Mouse (Mus musculus) mesoderm, embryonic 11.5 days (tissue): ENCODE results near the gene Gas6.

Experiments
- DNase-seq: peaks from one replicate; pipeline ENCODE4 v3.0.0-alpha.2; 2012; ENCODE audit warnings: low read depth, low spot score

Gas6 gene

GRCm38 (mm10) chr8:13493858-13494631 is at the start of gene Gas6:
TSS of gene Gas6 (minus strand) at chr8:13494490.
- peak; percentile 62 for DNase-seq

DNA sequence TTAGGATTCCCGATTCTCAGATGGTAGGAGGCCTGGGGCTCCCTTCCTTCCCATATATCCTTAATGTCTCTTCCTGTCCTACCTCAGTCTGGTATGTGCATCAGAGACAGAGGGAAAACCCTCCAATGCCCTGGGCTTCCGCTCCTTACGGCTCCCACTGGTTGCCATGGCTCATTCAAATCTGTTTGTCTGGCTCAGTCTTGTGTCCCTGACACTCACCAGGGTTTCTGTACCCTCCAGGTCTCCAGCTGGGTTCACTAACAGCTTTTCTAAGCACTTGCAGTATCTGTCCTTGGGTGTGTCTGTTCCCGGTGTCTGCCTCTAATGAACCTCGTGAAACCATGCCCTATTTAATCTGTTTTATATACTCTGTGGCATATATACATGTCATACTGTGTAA is 47.2 kb upstream of the Gas6 start:
- DNase-seq = no peak

GRCm38 (mm10) chr8:13540122-13540521 is 45.8 kb upstream of the Gas6 start:
- no peak for DNase-seq

- DNase-seq = no peak
Measured at GRCm38 (mm10) chr8:13538821-13539220, 44.5 kb upstream of the Gas6 start.

GRCm38 (mm10) chr8:13537102-13537501 is 42.8 kb upstream of the Gas6 start:
- DNase-seq = no peak

DNA sequence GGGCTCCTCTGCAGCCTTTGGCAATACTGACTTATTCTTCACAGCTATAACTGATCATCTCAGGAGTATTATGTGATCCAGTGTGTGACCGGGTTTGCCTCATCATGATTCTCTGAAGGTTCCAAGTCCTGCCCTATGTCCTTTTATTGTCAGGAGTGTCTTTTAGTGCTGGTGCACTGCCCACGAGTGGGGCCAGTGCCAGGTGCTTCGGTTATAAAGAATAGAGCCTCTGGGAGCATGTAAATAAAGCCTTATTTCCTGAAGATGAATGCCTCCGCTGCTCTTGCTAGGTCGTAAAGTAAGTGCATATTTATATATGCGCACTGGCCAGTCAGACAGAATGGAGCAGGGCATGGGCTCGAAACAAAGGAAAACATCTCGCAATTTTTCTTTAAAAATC is 38.8 kb upstream of the Gas6 start:
- DNase-seq = no peak

GRCm38 (mm10) chr8:13531602-13532171 is 37.4 kb upstream of the Gas6 start:
- no peak for DNase-seq

- DNase-seq = peak; percentile 44
Measured at GRCm38 (mm10) chr8:13530941-13531340, 36.7 kb upstream of the Gas6 start.

GRCm38 (mm10) chr8:13530401-13530800 is 36.1 kb upstream of the Gas6 start:
- no peak for DNase-seq

DNA sequence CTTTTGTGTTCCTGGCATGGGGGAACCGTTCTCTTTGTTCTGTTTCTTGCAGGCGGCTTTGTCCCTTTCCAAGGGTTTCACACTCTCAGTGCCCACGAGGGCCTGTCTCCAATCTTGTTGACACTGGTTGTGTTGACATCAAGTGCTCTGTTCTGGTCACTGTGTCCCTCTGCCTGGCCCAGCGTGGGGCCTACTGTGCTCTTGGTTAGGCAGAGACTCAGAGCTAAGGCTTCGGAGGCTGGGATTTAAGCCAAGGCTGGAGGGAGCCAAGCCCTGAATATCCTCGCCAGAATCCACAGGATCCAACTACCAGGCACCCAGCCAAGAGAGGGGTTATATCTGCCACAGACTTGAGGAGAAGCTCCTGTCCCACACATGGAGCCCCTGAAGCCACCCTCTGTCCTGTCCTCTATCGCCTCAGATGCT is 35.6 kb upstream of the Gas6 start:
- no peak for DNase-seq

DNA sequence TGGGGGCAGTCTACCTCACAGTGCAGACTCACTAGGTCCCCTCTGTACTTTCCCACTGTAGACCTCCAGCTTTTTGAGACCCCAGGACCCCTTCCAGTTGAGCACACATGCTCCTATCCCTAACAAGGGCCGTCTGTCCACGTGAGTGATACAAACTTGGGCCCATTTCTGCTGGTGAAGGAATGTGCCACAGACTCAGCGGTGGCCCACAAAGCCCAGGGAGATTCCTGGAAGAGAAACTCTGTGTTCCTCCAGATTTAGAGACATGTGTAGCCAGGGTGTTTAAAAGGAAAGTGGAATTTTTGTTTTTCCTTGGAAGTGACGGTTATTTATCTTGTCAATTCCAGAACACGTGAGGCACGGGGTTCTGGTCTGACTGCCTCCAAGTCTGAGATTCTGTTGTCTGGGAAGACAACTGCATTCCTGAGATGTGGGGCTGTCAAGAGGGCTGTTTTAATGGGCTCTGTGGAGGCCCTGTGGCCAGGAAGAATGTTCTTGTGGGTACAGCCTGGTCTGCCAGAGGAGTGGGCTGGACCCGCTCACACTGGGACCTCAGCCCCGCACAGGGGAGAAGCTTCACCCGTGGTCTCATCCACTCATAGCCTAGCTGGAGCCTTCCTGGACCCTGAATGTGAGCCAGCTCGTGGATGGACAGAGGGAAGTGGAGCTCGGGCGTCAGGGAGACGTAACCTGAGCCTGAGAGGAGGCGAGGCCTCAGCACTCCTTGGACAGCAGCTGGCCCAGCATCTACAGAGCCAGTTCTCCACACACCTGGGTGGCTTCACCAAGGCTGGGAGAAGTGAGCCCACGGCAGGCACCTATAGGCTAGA is 34.9 kb upstream of the Gas6 start:
- DNase-seq = no peak

DNA sequence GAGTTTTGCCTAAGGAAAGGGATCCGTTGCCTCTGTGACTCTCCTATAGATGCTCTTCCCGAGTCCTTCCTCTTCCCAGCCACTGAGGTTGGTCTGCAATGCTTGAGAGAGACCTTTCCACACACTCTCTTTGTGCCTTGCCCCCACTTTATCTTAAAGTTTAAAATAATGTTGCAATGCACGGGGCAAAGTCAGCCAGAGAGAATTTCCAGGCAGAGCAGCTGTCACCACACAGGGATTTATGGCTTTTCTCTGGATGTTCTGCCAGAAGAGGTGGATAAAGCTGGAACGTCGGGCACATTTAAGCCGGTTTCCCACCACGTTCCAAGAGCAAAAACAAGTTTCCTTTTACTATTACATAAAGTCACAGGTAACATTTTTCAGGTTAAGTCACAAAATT is 27.1 kb upstream of the Gas6 start:
- no peak for DNase-seq

GRCm38 (mm10) chr8:13520349-13520748 is 26.1 kb upstream of the Gas6 start:
- no peak for DNase-seq

DNA sequence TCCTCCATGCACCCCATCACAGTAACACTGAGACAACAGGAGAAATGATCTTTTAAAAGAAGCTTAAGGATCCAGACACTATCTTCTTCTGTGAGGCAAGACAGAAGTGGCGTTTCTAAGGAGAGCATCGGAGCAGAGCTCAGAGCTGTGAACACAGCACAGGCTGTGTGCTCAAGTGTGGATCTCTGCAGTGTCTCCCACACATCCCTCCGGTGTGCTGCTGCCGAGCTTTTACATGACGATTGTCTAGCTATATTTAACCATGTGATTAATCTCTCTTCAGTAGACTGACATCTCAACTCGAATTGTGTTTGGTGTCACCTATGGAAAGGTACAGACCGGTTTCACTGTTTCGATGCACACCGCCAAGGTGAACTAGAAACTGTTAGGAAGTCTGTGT is 25.2 kb upstream of the Gas6 start:
- no peak for DNase-seq

DNA sequence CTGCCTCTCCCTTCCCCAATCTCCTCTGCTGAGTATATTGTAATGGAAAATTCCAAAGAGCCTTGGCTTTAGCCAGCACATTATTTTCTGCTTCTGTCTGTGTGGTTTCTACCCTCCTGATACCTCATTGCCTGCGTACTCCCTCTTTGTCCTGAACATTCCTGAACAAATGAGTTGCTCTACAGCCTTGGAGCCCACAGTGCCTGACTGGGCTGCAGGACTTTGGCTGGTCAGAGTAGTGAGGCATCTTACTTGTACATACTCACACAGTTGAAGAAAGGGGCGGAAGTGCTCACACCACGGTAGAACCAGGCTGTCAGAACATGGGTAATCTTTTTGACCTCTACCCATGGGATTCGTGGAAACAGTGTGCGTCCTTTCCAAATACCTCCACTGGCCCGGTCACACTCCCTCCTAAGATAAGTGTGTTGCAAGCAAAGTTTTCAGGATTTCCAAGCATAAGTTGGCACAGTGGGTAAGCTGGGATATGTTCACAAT is 23.0 kb upstream of the Gas6 start:
- DNase-seq = no peak

GRCm38 (mm10) chr8:13516728-13517127 is 22.4 kb upstream of the Gas6 start:
- DNase-seq = no peak

GRCm38 (mm10) chr8:13516011-13516442 is 21.7 kb upstream of the Gas6 start:
- no peak for DNase-seq

- DNase-seq = no peak
Measured at GRCm38 (mm10) chr8:13513556-13514370, 19.5 kb upstream of the Gas6 start.

- no peak for DNase-seq
Measured at GRCm38 (mm10) chr8:13512677-13513076, 18.4 kb upstream of the Gas6 start.

DNA sequence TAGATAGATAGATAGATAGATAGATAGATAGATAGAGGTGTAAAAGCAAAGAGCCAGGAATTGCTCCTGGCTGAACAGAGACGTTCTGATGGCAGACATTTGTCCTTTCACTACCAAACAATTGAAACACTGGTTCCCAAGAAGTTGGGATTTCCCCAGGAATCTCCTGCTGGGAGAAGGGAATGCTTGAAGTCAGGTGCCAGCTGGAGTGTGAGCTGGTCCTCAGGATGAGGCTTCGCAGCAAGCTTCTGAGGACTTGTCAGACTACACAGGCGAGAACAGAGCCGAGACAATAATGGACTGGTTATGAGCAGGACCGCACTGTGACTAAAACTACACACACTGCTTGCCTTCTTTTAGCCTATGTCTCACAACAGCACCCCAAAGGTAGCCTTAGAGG is 17.7 kb upstream of the Gas6 start:
- DNase-seq = no peak

DNA sequence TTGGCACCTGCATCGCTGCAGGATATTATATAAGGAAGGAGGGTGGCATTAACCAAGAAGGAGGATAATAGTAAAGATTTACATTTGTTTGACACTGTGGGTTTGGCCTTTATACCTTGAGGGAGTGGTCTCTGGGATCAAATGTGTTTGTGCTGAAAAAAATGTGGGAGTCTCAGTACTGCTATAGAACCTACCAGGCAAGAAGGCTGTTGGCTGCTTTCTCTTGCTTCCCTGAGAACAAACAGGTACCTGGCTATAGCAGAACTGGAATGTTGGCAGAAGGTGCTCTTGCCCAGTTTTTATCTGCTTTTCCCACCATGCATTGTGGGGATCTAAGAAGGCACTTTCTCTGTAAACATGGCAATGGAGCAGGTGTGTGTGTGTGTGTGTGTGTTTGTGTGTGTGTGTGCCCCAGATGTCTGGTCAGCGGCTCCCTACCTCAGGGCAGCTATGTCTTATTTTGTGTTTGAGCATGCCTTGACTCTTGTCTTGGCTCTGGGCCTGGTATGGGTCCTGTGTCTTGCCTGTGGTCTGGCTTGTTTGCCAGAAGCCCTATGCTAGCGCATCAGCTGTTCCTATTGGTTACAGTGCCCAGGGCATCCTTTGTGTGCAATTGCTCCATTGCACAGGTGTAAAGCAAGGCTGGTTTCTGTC is 13.1 kb upstream of the Gas6 start:
- DNase-seq = no peak
